Mouse (Mus musculus) splenic B cell, adult 2 months (primary cell): ENCODE measurements around the gene Shld2.
"Not testable (repeated sequence)": the region's sequence is repeated elsewhere in the genome, so short reads cannot be mapped to it uniquely, and the experiment has no call there.

Experiments
- DNase-seq: peaks from one replicate; pipeline ENCODE4 v3.0.0-alpha.2; 2011; ENCODE audit warnings: low read depth, low spot score
- H3K27me3 ChIP-seq: 2 replicates; pipeline ENCODE4 v1.6.1; 2012; ENCODE audit warnings: mild to moderate bottlenecking, low read length, moderate library complexity, mixed read lengths; ENCODE audit not compliant: control insufficient read depth, poor library complexity, insufficient read depth, severe bottlenecking
- H3K36me3 ChIP-seq: 2 replicates; pipeline ENCODE4 v1.6.1; 2012; ENCODE audit warnings: mild to moderate bottlenecking, low read length, moderate library complexity, mixed read lengths; ENCODE audit not compliant: control insufficient read depth, poor library complexity, insufficient read depth, severe bottlenecking

The Shld2 gene

DNA sequence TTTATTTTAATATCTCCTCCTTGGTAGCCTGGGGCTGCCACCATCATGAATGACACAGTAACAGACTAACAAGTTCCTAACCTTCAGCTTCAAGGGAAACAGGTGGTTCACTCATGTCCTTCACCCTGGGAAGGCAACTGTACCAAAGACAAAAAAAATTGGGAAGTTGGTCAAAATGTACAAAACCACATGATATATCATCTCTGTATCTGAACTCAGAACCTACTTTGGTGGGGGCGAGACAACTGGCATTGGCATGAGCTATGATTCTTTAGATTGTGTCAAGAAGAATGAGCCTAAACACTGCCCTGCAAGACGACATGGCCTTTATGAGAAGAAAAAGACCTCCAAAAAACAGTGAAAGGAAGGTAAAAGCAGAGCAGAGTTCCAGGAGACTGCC is 29.5 kb downstream of the Shld2 start:
- H3K27me3 ChIP-seq, result no peaks in the 10 kb centered on the region
- no peaks in the 10 kb centered on the region; the same call in 1 of the 2 replicates for H3K36me3 ChIP-seq
- DNase-seq, result no peak

DNA sequence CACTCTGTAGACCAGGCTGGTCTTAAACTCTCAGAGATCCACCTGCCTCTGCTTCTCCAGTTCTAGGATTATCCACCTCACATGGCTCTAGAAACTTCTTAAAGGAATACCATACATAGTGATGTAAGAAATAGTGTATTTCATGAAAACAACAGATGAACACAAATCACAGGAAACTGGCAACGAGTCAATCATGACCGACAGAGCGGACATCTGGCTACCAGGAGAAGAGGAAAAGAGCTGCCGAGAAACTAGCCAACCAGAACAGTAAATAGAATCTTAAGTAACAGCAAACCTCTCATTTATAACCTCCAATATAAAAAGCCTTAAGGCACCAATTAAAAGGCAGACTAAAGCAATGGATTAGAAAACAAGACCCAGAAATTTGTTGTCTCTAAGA is 30.6 kb downstream of the Shld2 start:
- H3K27me3 ChIP-seq, result no peaks in the 10 kb centered on the region
- DNase-seq, result no peak
- H3K36me3 ChIP-seq, result no peaks in the 10 kb centered on the region; the same call in 1 of the 2 replicates

DNA sequence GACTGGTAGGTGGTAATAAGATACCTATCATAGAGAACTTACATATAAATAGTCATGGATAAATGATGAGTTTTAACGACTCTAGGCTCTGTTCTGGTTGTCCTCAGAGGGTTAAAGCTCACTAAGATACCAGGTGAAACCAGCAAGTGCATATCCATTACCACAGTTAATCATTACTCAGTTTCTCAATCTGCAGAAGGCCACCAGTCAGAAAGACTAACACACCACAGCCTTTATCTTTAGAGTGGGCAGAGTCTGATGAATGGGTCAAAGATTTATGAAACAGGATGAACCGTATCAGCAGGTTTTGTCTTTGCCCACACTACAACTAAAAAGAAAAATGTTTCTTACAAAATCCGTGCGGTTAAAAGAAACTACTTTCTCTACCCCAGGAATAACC is 35.1 kb downstream of the Shld2 start:
- H3K27me3 ChIP-seq, result no peaks in the 10 kb centered on the region
- H3K36me3 ChIP-seq, result no peaks in the 10 kb centered on the region; the same call in 1 of the 2 replicates
- DNase-seq, result no peak

DNA sequence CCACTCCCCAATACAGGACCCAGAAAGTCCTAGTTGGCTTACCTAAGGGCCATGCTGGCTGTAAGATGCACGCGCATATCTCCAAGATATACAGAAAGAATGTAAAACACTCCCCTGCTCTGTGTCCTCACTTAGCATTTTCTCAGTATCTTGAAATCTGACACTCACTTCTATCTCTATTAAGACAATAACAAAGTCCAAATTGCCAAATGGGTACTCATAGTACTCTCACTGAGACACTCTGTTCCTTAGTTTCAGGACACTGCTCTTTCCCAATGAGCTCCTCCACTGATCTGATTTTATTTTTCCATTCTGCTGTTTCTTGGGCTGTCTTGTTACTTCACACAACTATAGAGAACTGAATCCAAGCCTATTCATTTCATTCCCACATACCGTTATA is 36.2 kb downstream of the Shld2 start:
- H3K36me3 ChIP-seq, result no peaks in the 10 kb centered on the region; the same call in 1 of the 2 replicates
- no peak for DNase-seq
- H3K27me3 ChIP-seq, result no peaks in the 10 kb centered on the region

DNA sequence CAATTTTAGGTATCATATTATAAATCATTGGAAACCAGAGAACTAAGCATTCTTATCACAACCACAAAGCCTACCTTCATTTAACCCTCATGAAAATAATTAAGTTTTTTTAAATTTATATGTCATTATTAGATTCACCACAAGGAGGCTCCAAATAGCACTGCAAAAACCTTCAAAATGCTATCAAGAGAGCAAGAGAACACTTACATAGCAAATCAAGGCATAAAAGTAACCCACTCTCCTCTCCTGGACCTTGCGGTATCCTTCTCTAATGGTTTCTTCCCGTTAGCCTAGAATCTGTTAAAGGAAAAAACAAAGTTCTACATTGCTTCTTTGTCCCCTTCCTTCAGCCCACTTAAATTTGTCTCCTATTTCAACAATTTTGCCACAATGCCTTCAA is 37.0 kb downstream of the Shld2 start:
- DNase-seq, result peak; percentile 59
- Histone ChIP-seq H3K36me3 (no peaks in the 10 kb centered on the region; the same call in 1 of the 2 replicates), H3K27me3 (no peaks in the 10 kb centered on the region)

DNA sequence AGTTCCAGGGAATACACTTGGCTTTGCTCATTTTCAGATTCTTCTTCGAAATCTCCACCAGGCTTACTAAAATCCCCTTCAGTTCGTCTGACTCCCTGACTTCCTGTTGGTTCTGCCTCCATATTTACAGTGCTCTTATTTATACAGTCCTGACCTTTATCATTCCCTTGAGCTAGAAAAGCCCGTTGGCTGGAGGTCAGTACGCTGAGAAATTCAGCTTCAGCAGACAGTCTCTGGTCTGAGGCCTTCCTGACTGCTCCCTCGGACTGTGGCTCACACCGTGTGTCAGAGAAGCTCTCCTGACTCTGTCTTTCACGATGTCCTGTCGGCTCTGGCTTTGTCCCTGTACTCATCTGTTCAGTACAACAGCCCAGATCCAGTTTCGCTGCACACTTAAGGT is 42.2 kb downstream of the Shld2 start:
- no peak for DNase-seq
- no peaks in the 10 kb centered on the region for H3K27me3 ChIP-seq
- 0 out of 2 replicates have a peak, but pooled peaks cover 5% of the 10 kb centered on the region for H3K36me3 ChIP-seq

DNA sequence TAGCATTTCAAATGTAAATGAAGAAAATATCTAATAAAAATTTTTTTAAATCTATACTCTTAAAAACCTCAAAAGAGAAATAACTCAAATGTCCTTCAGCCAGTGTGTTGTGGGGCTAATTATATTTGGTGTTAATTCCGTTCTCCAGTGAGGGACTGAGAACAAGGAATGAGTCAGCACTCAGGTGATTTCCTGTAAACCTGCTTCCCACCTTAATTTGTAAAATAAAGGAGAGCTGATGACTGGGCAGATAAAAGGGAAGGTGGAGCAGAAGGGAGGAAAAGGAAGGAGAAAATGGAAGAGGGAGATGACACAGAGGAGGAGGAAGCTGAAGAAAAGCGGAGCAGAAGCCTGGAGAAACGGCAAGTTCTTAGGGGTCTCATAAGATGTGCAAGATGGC is 51.8 kb downstream of the Shld2 start:
- not testable (repeated sequence) for H3K36me3 ChIP-seq, DNase-seq, H3K27me3 ChIP-seq

DNA sequence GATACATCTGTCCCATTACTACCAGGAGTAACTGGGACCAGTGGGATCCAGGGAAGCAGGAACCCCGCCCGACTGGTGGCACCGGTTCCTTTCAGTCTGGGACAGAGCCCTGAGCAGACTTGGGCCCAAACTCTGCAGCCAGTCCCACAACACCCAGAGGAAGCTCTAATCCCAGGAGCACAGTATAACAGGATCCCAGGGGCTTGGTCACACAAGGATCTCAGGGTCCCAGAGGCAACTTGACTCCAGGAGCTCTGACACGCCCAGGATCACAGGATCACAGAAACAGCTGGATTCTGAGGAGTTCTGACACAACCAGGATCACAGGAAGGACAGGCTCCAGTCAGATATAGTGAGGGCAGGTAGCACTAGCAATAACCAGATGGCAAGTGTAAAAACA is 57.0 kb downstream of the Shld2 start:
- Histone ChIP-seq H3K36me3 (0 out of 2 replicates have a peak, but pooled peaks cover 2% of the 10 kb centered on the region), H3K27me3 (no peaks in the 10 kb centered on the region)
- DNase-seq, result no peak

DNA sequence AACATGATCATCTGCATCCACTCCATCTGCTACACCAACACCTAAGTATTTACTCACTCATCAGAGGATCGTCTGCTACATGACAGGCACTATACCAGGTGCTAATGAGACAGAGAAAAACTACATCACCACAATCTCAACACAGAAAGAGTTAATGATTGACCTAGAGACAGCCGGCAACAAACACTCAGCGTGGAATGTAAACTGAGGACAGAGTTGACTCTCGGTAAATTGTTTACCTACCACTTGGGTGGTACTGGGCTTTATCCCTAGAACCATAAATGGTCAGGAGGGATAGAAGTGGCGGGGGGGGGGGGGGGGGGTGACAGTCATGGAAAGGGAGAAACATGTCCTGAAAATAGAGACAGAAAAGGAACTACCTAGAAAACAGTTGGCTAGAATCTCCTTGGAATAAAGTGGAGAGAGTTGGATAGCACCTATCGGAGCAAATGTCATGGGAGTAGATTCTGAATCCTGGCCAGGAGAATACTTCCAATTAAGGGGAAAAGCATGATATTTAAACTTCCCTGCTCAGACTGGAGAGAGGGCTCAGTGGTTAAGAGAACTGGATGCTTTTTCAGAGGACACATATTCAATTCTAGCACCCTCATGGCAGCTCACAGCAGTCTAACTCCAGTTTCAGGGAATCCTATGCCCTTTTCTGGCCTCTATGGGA is 57.7 kb downstream of the Shld2 start:
- no peak for DNase-seq
- no peaks in the 10 kb centered on the region for H3K27me3 ChIP-seq
- H3K36me3 ChIP-seq, result 0 out of 2 replicates have a peak, but pooled peaks cover 2% of the 10 kb centered on the region

DNA sequence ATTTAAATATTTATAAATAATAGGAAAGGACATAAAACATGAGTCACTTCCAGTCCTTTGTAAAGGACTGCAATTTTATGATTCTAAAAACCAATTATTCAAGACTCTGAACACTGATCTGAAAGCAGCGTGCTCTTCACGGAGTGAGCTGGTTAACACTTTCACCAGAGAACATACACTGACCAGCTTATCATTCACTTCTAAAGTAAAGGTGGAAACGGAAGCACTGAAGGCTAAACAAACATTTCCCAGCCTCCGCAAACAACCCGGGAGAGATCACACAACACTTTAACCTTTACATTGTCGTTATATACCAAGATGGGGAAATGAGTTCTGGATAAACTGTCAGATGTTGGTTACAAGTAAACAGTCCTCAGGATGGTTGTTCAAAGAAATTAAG is 69.6 kb downstream of the Shld2 start:
- Histone ChIP-seq H3K27me3 (no peaks in the 10 kb centered on the region), H3K36me3 (0 out of 2 replicates have a peak, but pooled peaks cover 2% of the 10 kb centered on the region)
- no peak for DNase-seq

DNA sequence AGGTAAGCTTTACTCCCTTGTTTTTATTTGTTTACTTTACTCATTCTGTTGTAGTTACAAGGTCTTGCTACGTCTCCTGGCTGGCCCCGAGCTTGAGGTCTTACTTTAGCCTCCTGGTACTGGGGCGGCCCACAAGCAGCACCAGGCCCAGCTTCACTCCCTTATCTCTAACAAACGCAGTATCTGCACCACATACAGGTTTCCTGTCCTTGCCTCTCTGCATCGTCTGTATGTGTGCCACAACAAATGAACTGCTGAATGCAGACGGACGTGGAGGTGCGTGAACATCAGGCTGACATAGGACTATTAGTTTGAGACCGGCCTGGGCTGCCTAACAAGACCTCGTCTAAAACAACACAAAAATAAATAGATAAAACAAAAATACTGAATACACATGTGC is 70.0 kb downstream of the Shld2 start:
- DNase-seq, result no peak
- H3K36me3 ChIP-seq, result 0 out of 2 replicates have a peak, but pooled peaks cover 2% of the 10 kb centered on the region
- no peaks in the 10 kb centered on the region for H3K27me3 ChIP-seq

DNA sequence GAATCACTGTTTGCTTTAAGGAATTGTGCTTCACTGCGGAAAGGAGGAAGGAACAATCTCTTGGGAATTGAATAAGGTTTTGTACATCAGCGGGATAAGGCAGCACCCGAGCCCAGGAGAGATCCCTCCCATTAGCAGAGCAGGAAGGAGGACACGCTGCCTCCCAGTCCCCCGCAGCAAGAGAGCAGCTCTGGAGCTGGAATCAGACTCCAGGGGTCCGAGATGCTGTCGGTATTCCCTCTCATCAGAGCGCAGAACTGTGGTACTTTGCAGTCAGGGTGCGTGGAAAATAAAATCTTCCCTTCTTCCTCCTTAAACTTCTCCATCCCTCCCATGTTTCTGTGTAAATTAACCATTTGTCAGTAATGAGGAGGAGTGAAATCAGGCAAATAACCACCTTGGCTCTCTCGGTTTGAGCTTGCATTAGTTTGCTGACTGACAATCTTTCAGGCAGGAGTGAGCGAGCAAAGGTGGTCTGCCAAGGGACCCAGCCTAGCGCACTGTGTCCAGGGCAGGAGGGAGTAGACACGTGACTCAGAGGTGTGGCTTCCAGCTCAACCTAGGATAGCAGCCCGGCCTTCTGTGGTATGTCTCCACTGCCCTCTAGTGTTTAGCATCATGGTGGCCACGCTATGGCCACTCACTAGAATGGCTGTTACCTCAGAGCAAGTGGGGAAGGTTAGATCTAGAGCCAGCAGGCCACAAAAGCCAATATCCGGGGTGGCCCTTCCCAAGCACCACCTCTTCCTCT is 75.5 kb downstream of the Shld2 start:
- H3K27me3 ChIP-seq, result no peaks in the 10 kb centered on the region
- H3K36me3 ChIP-seq, result no peaks in the 10 kb centered on the region; the same call in 1 of the 2 replicates
- peak; percentile 23 for DNase-seq

DNA sequence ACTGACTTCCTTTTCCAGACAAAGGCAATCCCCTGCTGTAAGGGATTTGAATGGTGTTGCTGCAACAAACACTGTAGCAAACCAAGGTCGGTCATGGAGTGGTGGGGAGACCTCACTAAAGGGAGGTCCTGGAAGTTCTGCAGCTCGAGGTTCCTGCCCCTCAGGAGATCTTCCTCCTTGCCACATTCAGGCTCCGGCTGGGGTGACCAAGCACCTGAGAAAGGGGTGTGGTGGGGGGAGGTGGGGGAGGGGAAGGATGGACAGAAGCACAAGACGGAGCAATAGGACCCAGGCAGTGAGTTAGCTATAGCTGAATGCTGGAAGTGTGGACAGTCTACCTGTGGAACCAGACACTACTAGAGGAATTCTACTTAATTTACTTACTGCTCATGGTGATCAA is 76.4 kb downstream of the Shld2 start:
- DNase-seq, result no peak
- Histone ChIP-seq H3K36me3 (no peaks in the 10 kb centered on the region; the same call in 1 of the 2 replicates), H3K27me3 (no peaks in the 10 kb centered on the region)

DNA sequence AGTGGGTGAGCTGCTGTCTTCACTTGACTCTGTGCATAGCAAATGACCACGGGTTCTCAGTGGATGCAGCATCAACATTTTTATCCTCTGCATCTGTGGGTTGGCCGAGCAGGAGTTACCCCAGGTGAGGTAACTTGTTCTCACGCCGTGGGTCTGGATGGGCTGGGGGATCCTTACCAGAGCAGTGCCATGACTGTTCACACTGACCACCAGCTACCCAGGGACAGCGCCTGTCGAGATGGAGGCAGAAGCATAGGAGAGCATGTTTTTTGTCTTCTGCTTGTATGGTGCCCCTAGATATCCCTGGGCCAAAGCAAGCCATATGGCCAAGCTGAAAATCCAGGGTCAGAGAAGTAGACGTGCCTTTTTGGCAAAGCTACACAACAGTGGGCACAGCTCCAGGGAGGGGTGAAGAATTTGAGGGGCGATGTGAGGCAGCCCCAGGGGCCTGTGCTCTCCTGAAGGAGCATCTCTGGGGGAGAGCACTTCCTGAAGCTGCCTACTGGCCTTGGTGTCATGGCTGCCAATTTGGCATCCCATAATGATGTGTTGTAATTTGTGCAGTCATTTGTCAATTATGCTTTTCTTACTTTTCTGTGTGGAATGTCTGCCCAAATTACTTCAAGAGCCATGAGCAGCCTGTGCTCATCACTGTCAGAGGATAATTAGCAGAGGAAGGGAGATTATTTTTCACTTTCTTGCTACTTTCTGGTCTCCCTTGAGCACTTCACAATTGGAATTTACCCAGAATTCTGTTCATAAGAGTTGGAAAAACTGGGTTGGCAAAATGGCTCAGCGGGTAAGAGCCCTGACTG is 77.2 kb downstream of the Shld2 start:
- Histone ChIP-seq H3K27me3 (no peaks in the 10 kb centered on the region), H3K36me3 (no peaks in the 10 kb centered on the region; the same call in 1 of the 2 replicates)
- no peak for DNase-seq

DNA sequence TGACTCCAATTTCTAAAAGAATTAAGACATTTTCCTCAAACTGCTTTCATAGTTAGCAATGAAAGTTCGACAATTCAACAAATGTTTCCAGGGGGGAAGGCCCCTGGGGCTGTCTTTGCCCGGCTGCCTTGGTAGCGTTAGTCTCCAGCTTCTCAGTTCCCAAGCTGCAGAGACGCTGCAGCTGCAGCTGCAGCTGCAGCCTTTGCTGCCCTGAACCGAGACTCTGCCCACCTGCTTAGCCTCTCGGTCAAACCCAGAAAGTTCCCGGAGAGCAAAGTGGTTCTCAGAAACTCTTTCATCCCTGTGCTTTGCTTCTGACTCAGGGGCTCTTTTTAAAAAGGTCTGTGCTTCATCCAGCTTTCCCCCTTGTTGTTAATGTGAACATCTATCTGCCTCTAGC is 78.0 kb downstream of the Shld2 start:
- H3K27me3 ChIP-seq, result no peaks in the 10 kb centered on the region
- no peaks in the 10 kb centered on the region; the same call in 1 of the 2 replicates for H3K36me3 ChIP-seq
- DNase-seq, result no peak
